Comparison of ENCODE assay signal across 18 mouse cellular contexts in the genomic region with DNA sequence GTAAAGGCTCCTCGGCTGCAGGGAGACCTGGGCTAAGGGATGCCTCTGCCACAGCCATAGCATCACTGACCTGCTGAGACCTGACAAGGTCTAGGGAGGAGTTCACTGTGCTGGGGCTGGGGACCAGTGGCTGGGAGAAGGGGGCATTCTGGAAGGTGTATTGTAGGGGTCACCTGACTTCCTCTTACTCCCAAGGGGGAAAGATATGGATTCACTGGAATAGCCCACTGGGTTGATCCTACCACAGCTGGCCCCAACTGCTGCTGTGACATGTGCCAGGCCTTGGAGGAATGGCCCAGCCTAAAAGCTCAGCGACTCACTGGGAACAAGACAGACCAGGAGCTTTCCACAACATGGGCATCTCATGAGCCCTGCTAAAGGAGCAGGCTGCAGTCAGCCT. TPM values are rescaled to one million over a fixed set of nuclear protein-coding genes. Genes with fewer than 3 reads are reported as not detected.
DNase-seq lines count a peak whose midpoint lies in the region; ATAC-seq and TF ChIP-seq lines count a peak whose summit lies in the region.
"Had no signal": no experiment of that assay in that cellular context is flagged by ENCODE, and none has a peak within 500 bp of the region (broad histone marks: within the 10 kb centered on the region; RNA-seq: fewer than 3 reads in every experiment).

No protein-coding gene starts in this region.

- peak overlapping the region; percentile 98 for H3K27ac ChIP-seq in heart, embryonic 13.5 days (replicated peaks)
- H3K27ac ChIP-seq in liver, adult 2 months (replicated peaks; ENCODE audit: insufficient read depth, low read depth, low read length): peak overlapping the region; percentile 91; the same call in 1 of the 2 replicates
- H3K27ac ChIP-seq in embryonic fibroblast, embryonic 13.5 days (ENCODE audit: insufficient read depth, low read length): peak overlapping the region; percentile 48; the same call in 1 of the 2 replicates
- H3K27ac ChIP-seq in heart, postnatal 0 days (ENCODE audit: low read depth): peak overlapping the region; percentile 93; the same call in 1 of the 2 replicates
- H3K27ac ChIP-seq: limb, embryonic 15.5 days; lung, embryonic 15.5 days had no signal

- no peak for TF ChIP-seq POLR2A in liver, adult 2 months (IDR thresholded peaks at IDR 0.05; ENCODE audit: extremely low read depth, insufficient read depth, low read length)
- no peak for TF ChIP-seq POLR2A in embryonic fibroblast, embryonic 13.5 days (IDR thresholded peaks at IDR 0.05; ENCODE audit: low read depth, low read length)

- H3K36me3 ChIP-seq in heart, embryonic 13.5 days: no peaks in the 10 kb centered on the region
- H3K36me3 ChIP-seq in liver, adult 2 months (ENCODE audit: control insufficient read depth, insufficient read depth, low read length): no peaks in the 10 kb centered on the region
- H3K36me3 ChIP-seq in heart, postnatal 0 days (replicated peaks; ENCODE audit: control insufficient read depth, insufficient read depth, low read length): no peaks in the 10 kb centered on the region
- H3K36me3 ChIP-seq: hindbrain, embryonic 12.5 days; lung, embryonic 15.5 days; neural tube, embryonic 15.5 days had no signal

- H3K4me1 ChIP-seq in heart, embryonic 13.5 days: peaks cover 100% of the 10 kb centered on the region
- H3K4me1 ChIP-seq in liver, adult 2 months (ENCODE audit: control insufficient read depth, insufficient read depth, low read length): peaks cover 64% of the 10 kb centered on the region
- H3K4me1 ChIP-seq in embryonic fibroblast, embryonic 13.5 days (ENCODE audit: control insufficient read depth, insufficient read depth, low read length): peaks cover 42% of the 10 kb centered on the region
- H3K4me1 ChIP-seq in heart, postnatal 0 days (ENCODE audit: control insufficient read depth, insufficient read depth): peaks cover 74% of the 10 kb centered on the region

- peaks cover 57% of the 10 kb centered on the region; the same call in 1 of the 2 replicates for H3K79me2 ChIP-seq in liver, adult 2 months (ENCODE audit: control insufficient read depth, insufficient read depth, low read length)

- no peak for ATAC-seq in heart, embryonic 13.5 days (ENCODE audit: extremely low read depth, insufficient number of reproducible peaks, low FRiP score, low TSS enrichment)
- no peak for ATAC-seq in heart, postnatal 0 days (ENCODE audit: insufficient read depth, low read depth)
- ATAC-seq: CD4-positive, CD25-positive, alpha-beta regulatory T cell, adult 4 months had no signal

- no peaks in the 10 kb centered on the region for H3K27me3 ChIP-seq in heart, embryonic 13.5 days (replicated peaks)
- no peaks in the 10 kb centered on the region for H3K27me3 ChIP-seq in liver, adult 2 months (ENCODE audit: control insufficient read depth, insufficient read depth, low read length)
- H3K27me3 ChIP-seq in heart, postnatal 0 days (ENCODE audit: control insufficient read depth, insufficient read depth, low read length): no peaks in the 10 kb centered on the region
- H3K27me3 ChIP-seq: hindbrain, embryonic 12.5 days; limb, embryonic 15.5 days; lung, embryonic 15.5 days; neural tube, embryonic 15.5 days had no signal

- no peak for DNase-seq in heart, adult 8-10 months (ENCODE audit: low spot score)
- no peak for DNase-seq in liver, adult 2 months (ENCODE audit: extremely low read depth, low read depth, low spot score)
- no peak for DNase-seq in liver
- no peak for DNase-seq in heart, postnatal 0 days (ENCODE audit: low spot score)
- no peak for DNase-seq in right cerebral cortex, postnatal 36 days (ENCODE audit: low spot score in 2 of 2)
- DNase-seq: cerebellum, adult 9-11 months; kidney, adult 8-10 months; kidney, postnatal 4 days; right cerebral cortex, postnatal 25 days; thymus, postnatal 25 days had no signal

- H3K4me3 ChIP-seq in heart, embryonic 13.5 days: no peak overlapping the region
- no peak overlapping the region for H3K4me3 ChIP-seq in liver, adult 2 months (ENCODE audit: insufficient read depth, low read depth, low read length)
- no peak overlapping the region for H3K4me3 ChIP-seq in embryonic fibroblast, embryonic 13.5 days (ENCODE audit: insufficient read depth, low read length)
- H3K4me3 ChIP-seq in heart, postnatal 0 days (ENCODE audit: low read depth, low read length): no peak overlapping the region
- H3K4me3 ChIP-seq: forebrain, embryonic 10.5 days; hindbrain, embryonic 12.5 days; limb, embryonic 15.5 days; lung, embryonic 15.5 days; neural tube, embryonic 15.5 days had no signal

- no peak for TF ChIP-seq CTCF in liver, adult 2 months (IDR thresholded peaks at IDR 0.05; ENCODE audit: low read depth, low read length)
- TF ChIP-seq CTCF in embryonic fibroblast, embryonic 13.5 days (IDR thresholded peaks at IDR 0.05; ENCODE audit: borderline replicate concordance, insufficient read depth, low read length): no peak
- TF ChIP-seq CTCF in heart, postnatal 0 days (IDR thresholded peaks at IDR 0.05; ENCODE audit: low read depth): no peak

- H3K9me3 ChIP-seq in heart, embryonic 13.5 days: no peaks in the 10 kb centered on the region
- H3K9me3 ChIP-seq in heart, postnatal 0 days (replicated peaks; ENCODE audit: control insufficient read depth, low read length): no peaks in the 10 kb centered on the region
- H3K9me3 ChIP-seq: forebrain, embryonic 10.5 days; hindbrain, embryonic 12.5 days; limb, embryonic 15.5 days; lung, embryonic 15.5 days; neural tube, embryonic 15.5 days had no signal

- no peak for TF ChIP-seq EP300 in heart, postnatal 0 days (IDR thresholded peaks at IDR 0.05; ENCODE audit: low read depth)

- no peak overlapping the region for H3K4me2 ChIP-seq in heart, embryonic 13.5 days
- H3K4me2 ChIP-seq in heart, postnatal 0 days (ENCODE audit: low read depth, low read length): no peak overlapping the region
- H3K4me2 ChIP-seq: hindbrain, embryonic 12.5 days; limb, embryonic 15.5 days; lung, embryonic 15.5 days; neural tube, embryonic 15.5 days had no signal

- whole genome bisulfite sequencing in heart, embryonic 13.5 days: 56% methylated on average over 2 of the region's 2 CpGs
- 70% methylated on average over 2 of the region's 2 CpGs for WGBS in liver, adult 2 months
- WGBS in heart, postnatal 0 days: 55% methylated on average over 2 of the region's 2 CpGs

- H3K9ac ChIP-seq in heart, embryonic 13.5 days: peak overlapping the region; percentile 61
- H3K9ac ChIP-seq in liver, adult 2 months (ENCODE audit: low read depth, low read length): peak overlapping the region; percentile 7; the same call in 1 of the 2 replicates
- H3K9ac ChIP-seq in heart, postnatal 0 days (replicated peaks; ENCODE audit: low read depth, low read length): no peak overlapping the region
- H3K9ac ChIP-seq: hindbrain, embryonic 12.5 days; limb, embryonic 15.5 days; lung, embryonic 15.5 days; neural tube, embryonic 15.5 days had no signal

RNA-seq across cellular contexts. Expression of a gene that starts 27.2 kb away (rescaled TPM):
- 25.1 and 25.7 TPM in 2 replicates for polyA plus RNA-seq in heart, embryonic 13.5 days (2015; fragmentation: Nextera tagmentation; extraction: Ambion mirVana)
- 10 to 100 TPM; 34.7 to 44.1 (median 40.4) TPM for total RNA-seq in heart, adult 8-10 months (2022)
- 5.3 and 10.1 TPM in 2 replicates for total RNA-seq in liver, adult 2 months (2014; rRNA removed)
- 10.2 and 11.0 TPM in 2 replicates for polyA plus RNA-seq in liver, adult 2 months (2012; rRNA removed)
- polyA plus RNA-seq in embryonic fibroblast, embryonic 13.5 days (2011; ENCODE audit: insufficient read length, low read depth, missing spikeins): 61.9 and 73.9 TPM in 2 replicates
- total RNA-seq in heart, postnatal 0 days (2014; rRNA removed; ENCODE audit: low replicate concordance): 41.0 and 47.8 TPM in 2 replicates
- 12.4 and 13.8 TPM in 2 replicates for polyA plus RNA-seq in heart, postnatal 0 days (2015; fragmentation: Nextera tagmentation; extraction: Ambion mirVana)

Comparison
In these comparisons a context has a peak if more than half of its experiments do, and no peak if none do; other contexts are left out.
1. H3K27ac ChIP-seq: peak in every context shown above with its lines; median percentile 98 in heart, embryonic 13.5 days; 93 in heart, postnatal 0 days; 91 in liver, adult 2 months; 48 in embryonic fibroblast, embryonic 13.5 days.